Mouse (Mus musculus) retina, adult 2 months (tissue): ENCODE results near the gene Adora2a.
"Not testable (repeated sequence)": the region's sequence is repeated elsewhere in the genome, so short reads cannot be mapped to it uniquely, and the experiment has no call there.

Experiments used
- DNase-seq: peaks from one replicate; pipeline ENCODE4 v3.0.0-alpha.2; 2012; ENCODE audit warnings: low read depth, low spot score

Adora2a gene

GRCm38 (mm10) chr10:75344563-75344962 is 27.9 kb downstream of the Adora2a start:
- DNase-seq: not testable (repeated sequence)

- no peak for DNase-seq
Observed at GRCm38 (mm10) chr10:75345265-75345664, 28.6 kb downstream of the Adora2a start.

GRCm38 (mm10) chr10:75350564-75350963 is 33.9 kb downstream of the Adora2a start:
- DNase-seq: no peak

- no peak for DNase-seq
Observed at GRCm38 (mm10) chr10:75352541-75352940, 35.9 kb downstream of the Adora2a start.

GRCm38 (mm10) chr10:75353838-75354241 is 37.2 kb downstream of the Adora2a start:
- not testable (repeated sequence) for DNase-seq

GRCm38 (mm10) chr10:75355341-75355740 is 38.7 kb downstream of the Adora2a start:
- no peak for DNase-seq

GRCm38 (mm10) chr10:75364214-75364690 is 47.6 kb downstream of the Adora2a start:
- DNase-seq: not testable (repeated sequence)

GRCm38 (mm10) chr10:75364796-75365195 is 48.1 kb downstream of the Adora2a start:
- DNase-seq: no peak

GRCm38 (mm10) chr10:75365231-75365633 is 48.6 kb downstream of the Adora2a start:
- DNase-seq: no peak

- DNase-seq: not testable (repeated sequence)
Observed at GRCm38 (mm10) chr10:75373655-75374351, 57.1 kb downstream of the Adora2a start.

GRCm38 (mm10) chr10:75378688-75379087 is 62.0 kb downstream of the Adora2a start:
- DNase-seq: no peak
